Mouse (Mus musculus) lung, postnatal 0 days (tissue): ENCODE data around the gene Ms4a14.

Experiments
- CTCF ChIP-seq: IDR thresholded peaks from 2 replicates; pipeline ENCODE4 v1.5.1; 2016; ENCODE audit warnings: antibody characterized with exemption, mild to moderate bottlenecking
- EP300 ChIP-seq: IDR thresholded peaks from 2 replicates; pipeline ENCODE4 v1.6.1; 2016; ENCODE audit warnings: antibody characterized with exemption, mild to moderate bottlenecking, control low read depth

- TF ChIP-seq CTCF (peak; percentile 46), EP300 (no peak)
Observed at GRCm38 (mm10) chr19:11351878-11352277, 37.6 kb upstream of the Ms4a14 start.
